Mouse (Mus musculus) heart, embryonic 10.5 days (tissue): ENCODE data around the gene Ifih1. TPM values are rescaled to one million over a fixed set of nuclear protein-coding genes. Genes with fewer than 3 reads are reported as not detected.

Experiments used
- DNase-seq: peaks from one replicate; pipeline ENCODE4 v3.0.0-alpha.2; 2017; ENCODE audit warnings: low spot score
- H3K27ac ChIP-seq: fragments of 300-500 bp; sonication (generic); 2 replicates; pipeline ENCODE4 v1.5.1; 2016; ENCODE audit warnings: mild to moderate bottlenecking
- H3K27me3 ChIP-seq: fragments of 300-500 bp; sonication (generic); 2 replicates; pipeline ENCODE4 v1.6.1; 2016; ENCODE audit warnings: mild to moderate bottlenecking; ENCODE audit not compliant: poor library complexity, insufficient read depth, severe bottlenecking
- H3K36me3 ChIP-seq: fragments of 300-500 bp; sonication (generic); 2 replicates; pipeline ENCODE4 v1.6.1; 2016; ENCODE audit warnings: mild to moderate bottlenecking, moderate library complexity
- H3K4me1 ChIP-seq: fragments of 300-500 bp; sonication (generic); 2 replicates; pipeline ENCODE4 v1.6.1; 2016; ENCODE audit warnings: mild to moderate bottlenecking
- H3K4me3 ChIP-seq: fragments of 300-500 bp; sonication (generic); 2 replicates; pipeline ENCODE4 v1.5.1; 2016; ENCODE audit warnings: mild to moderate bottlenecking, moderate library complexity
- H3K9me3 ChIP-seq: fragments of 300-500 bp; sonication (generic); 2 replicates; pipeline ENCODE4 v1.6.1; 2016; ENCODE audit warnings: mild to moderate bottlenecking, moderate library complexity
- WGBS: fragments of 180-500 bp; shearing (Covaris S2); methylation state at CpG from one replicate; pipeline ENCODE4 v1.1.7; 2016; 5-methylcytosine and 5-hydroxymethylcytosine counted together
- polyA plus RNA-seq: library from polyadenylated mRNA; unstranded; fragments of >200 nt; fragmentation: Nextera tagmentation; extraction: Ambion mirVana; gene quantifications from 2 replicates; pipeline ENCODE4 v1.2.1, GENCODE M21; 2016

Gene Ifih1
- polyA plus RNA-seq, 1 experiment from 2014 or later = 0.93 TPM

DNA sequence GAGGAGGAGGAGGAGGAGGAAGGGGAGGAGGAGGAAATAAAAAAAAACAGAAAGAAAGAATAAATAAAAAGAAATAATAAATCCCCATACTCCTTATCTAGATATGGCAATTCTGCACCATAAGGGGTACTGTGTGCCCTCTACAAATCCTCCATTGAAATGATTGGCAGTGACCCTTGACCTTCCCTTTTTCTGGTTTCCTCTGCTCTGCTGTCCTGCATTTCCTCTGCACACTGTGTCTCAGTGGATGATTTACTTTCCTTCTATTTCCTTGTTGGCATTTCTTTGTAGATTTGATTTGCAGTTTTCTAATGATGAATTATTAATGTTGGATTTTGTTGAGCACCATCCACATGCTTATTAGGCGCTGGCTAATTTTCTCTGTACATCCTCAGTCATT is 81.4 kb downstream of the Ifih1 start:
- Histone ChIP-seq H3K4me3 (no peak overlapping the region), H3K27ac (no peak overlapping the region), H3K9me3 (no peaks in the 10 kb centered on the region), H3K36me3 (no peaks in the 10 kb centered on the region), H3K27me3 (no peaks in the 10 kb centered on the region), H3K4me1 (no peaks in the 10 kb centered on the region)
- WGBS = 80% methylated on average over 1 of the region's 1 CpGs
- no peak for DNase-seq

DNA sequence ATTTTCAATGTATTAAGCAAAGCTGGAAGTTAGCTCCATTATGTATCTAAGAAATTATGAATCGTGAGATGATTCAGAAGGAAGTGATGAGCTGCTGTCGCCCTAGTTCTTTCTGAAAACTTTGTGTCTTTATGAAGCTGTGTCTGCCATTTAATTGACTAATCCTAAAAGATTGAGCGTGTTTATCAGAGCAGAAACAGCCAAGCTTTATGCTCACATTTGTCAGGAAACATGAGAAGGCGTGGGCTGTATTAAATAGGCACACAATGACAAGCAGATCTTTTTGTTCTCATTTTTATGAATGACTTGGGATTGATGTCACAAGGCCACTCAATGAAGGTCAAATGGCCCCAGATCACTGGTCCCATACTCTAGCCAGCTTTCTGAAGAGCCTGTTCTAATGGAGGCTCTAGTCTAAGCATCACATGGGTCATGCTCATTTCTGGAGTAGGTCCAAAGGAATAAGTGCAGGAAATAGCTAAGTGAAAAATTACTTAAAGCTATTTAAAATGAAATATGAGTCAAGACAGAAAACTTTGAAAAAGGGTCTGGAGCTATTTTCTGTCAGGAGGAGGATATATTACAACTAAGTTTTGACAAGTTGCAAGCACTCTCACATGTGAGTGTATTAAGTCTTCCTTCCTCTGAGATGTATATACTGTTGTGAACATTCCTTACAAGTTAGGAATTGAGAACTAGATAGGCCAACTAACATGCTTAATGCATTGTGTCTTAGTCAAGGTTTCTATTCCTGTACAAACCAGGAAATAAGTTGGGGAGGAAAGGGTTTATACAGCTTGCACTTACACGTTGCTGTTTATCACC is 83.2 kb downstream of the Ifih1 start:
- H3K36me3 ChIP-seq = no peaks in the 10 kb centered on the region
- no peaks in the 10 kb centered on the region for H3K9me3 ChIP-seq
- WGBS = 68% methylated on average over 5 of the region's 5 CpGs
- no peak for DNase-seq
- H3K27me3 ChIP-seq = no peaks in the 10 kb centered on the region
- H3K27ac ChIP-seq = no peak overlapping the region
- no peaks in the 10 kb centered on the region for H3K4me1 ChIP-seq
- H3K4me3 ChIP-seq = no peak overlapping the region

DNA sequence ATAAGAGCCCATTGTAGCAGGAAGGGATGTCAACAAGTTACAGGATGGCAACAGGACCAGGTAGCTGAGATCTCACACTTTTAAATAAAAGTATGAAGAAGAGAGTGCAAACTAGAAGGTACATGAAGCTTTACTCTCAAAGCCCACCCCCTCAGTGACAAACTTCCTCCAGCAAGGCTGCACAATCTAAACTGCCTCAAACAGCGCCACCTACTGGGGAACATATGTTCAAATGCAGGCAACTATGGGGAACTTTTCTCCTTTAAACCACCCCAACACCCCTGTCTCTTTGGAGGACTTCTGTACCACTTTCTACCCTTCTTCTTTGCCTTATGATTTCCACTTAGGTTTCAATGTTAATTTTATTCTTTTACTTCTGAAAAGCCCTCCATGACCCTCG is 88.6 kb downstream of the Ifih1 start:
- no peaks in the 10 kb centered on the region for H3K9me3 ChIP-seq
- H3K27me3 ChIP-seq = no peaks in the 10 kb centered on the region
- H3K36me3 ChIP-seq = no peaks in the 10 kb centered on the region
- H3K4me1 ChIP-seq = no peaks in the 10 kb centered on the region
- no peak overlapping the region for H3K27ac ChIP-seq
- no peak overlapping the region for H3K4me3 ChIP-seq
- no peak for DNase-seq
- 60% methylated on average over 2 of the region's 2 CpGs for WGBS

DNA sequence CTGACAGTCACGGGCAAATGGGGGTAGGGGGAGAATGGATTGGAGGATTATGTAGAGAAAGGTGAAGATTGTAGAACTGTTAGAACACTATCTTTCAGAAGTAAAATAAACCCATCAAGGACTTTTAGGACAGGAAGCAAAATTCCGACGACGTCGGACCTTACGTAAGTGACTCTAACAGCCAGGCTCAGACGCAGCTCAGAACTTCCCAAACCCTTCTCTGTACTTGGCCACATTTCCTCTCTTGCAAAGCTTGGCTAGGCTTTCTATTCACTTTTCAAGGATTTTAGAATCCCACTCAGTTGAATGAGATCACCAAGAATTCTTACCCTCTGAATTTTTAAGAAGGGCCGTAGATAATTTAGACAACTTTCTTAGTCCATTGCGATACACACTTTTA is 89.7 kb downstream of the Ifih1 start:
- WGBS = 83% methylated on average over 9 of the region's 9 CpGs
- Histone ChIP-seq H3K4me3 (no peak overlapping the region), H3K27me3 (no peaks in the 10 kb centered on the region), H3K27ac (no peak overlapping the region), H3K9me3 (no peaks in the 10 kb centered on the region), H3K4me1 (no peaks in the 10 kb centered on the region), H3K36me3 (no peaks in the 10 kb centered on the region)
- DNase-seq = no peak

DNA sequence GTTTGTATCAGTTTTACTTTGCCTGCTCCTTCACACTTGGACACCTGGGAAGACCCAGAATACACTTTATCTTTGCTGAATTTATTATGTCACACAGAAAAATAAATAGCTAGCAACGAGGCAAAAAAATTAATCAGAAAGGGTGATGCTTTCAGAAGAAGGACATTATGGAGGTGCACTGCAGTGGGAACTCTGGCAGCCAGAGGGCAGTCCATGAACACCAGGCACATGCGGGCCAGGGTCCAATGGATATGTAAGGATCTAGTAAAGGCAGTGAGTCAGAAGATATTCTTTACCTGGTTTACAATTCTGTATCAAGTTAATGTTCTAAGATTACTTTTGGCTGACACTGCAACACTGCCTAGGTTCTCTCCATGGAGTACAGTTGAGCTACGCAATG is 96.4 kb downstream of the Ifih1 start:
- H3K27me3 ChIP-seq = no peaks in the 10 kb centered on the region
- WGBS = 79% methylated on average over 3 of the region's 3 CpGs
- no peak overlapping the region for H3K27ac ChIP-seq
- no peak overlapping the region for H3K4me3 ChIP-seq
- H3K36me3 ChIP-seq = no peaks in the 10 kb centered on the region
- no peaks in the 10 kb centered on the region for H3K4me1 ChIP-seq
- no peak for DNase-seq
- no peaks in the 10 kb centered on the region for H3K9me3 ChIP-seq

DNA sequence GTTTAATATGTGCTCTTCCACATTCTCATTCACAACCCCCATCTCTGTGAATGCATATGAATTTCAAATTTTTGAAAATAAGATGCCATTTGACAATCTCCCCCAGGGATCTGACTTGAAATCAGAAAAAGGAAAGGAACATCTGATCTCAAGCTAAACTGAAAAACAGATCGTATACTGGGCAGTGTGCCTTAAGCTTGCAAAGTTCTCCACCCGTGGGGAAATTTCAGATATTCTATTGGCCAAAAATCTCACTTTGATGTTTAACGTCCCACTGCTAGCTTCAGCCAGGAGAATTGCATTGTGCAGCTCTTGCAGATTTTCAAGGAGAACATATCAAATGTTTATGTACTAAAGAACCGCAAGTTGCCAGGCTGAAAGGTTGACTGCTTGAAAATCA is 96.9 kb downstream of the Ifih1 start:
- no peaks in the 10 kb centered on the region for H3K9me3 ChIP-seq

DNA sequence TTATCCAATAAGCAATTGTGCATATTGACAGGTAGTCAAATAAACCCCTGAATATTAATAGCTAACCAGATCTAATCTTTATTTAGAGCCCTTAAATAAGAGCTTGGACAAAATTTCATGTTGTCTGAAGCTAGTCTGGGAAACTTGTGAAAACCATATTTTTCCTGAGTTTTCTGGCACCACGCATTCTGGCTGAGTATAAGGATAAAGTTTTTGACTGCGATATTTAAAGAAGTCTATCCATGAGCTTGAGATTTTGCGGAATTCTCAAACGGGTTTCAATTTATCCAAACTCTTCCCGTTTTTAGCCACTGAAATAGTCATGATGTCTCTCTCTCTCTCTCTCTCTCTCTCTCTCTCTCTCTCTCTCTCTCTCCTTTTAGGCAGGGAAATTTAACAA is 98.0 kb downstream of the Ifih1 start:
- Histone ChIP-seq H3K36me3 (no peaks in the 10 kb centered on the region), H3K27ac (no peak overlapping the region), H3K27me3 (no peaks in the 10 kb centered on the region), H3K4me1 (no peaks in the 10 kb centered on the region), H3K4me3 (no peak overlapping the region), H3K9me3 (no peaks in the 10 kb centered on the region)
- no peak for DNase-seq
- 92% methylated on average over 5 of the region's 5 CpGs for WGBS

More for the DNA sequence above, 96.9 kb downstream of the Ifih1 start:
- Histone ChIP-seq H3K27me3 (no peaks in the 10 kb centered on the region), H3K4me3 (no peak overlapping the region), H3K27ac (no peak overlapping the region), H3K36me3 (no peaks in the 10 kb centered on the region), H3K4me1 (no peaks in the 10 kb centered on the region)
- 79% methylated on average over 4 of the region's 4 CpGs for WGBS
- DNase-seq = no peak

Other genes starting within 250 kb of the Ifih1 start
- gene Dpp4, start 234.0 kb downstream of the Ifih1 start, polyA plus RNA-seq = 8.7 and 11.8 TPM in 2 replicates
- 5.9 TPM in 1 of 2 replicates, not detected in the other for gene Gcg, start 162.6 kb downstream of the Ifih1 start, polyA plus RNA-seq
- gene Fap, start 72.2 kb downstream of the Ifih1 start, polyA plus RNA-seq = 0.65 and 1.3 TPM in 2 replicates
- gene Gca, start 18.0 kb upstream of the Ifih1 start, polyA plus RNA-seq = 9.0 and 14.6 TPM in 2 replicates